ENCODE assay signal across 13 mouse cellular contexts in genomic region chr14:19719077-19719476, GRCm38 (mm10).
"Had no signal": no experiment of that assay in that cellular context is flagged by ENCODE, and none has a peak within 500 bp of the region (broad histone marks: within the 10 kb centered on the region; RNA-seq: fewer than 3 reads in every experiment).

No protein-coding gene starts in this region.

- H3K27me3 ChIP-seq: limb, embryonic 13.5 days; neural tube, embryonic 15.5 days had no signal

- H3K9ac ChIP-seq: limb, embryonic 13.5 days; liver, embryonic 14.5 days; neural tube, embryonic 15.5 days had no signal

- H3K4me2 ChIP-seq: limb, embryonic 13.5 days; neural tube, embryonic 15.5 days had no signal

- H3K27ac ChIP-seq: kidney, postnatal 0 days; limb, embryonic 13.5 days; liver, embryonic 14.5 days; neural tube, embryonic 15.5 days; stomach, postnatal 0 days had no signal

- H3K4me1 ChIP-seq: limb, embryonic 13.5 days; neural tube, embryonic 15.5 days had no signal

- DNase-seq: kidney, adult 11 months; kidney, adult 9 months; kidney, postnatal 36 days; layer of hippocampus, adult 9-11 months; layer of hippocampus, postnatal 36 days; lung, adult 18-20 months; lung, postnatal 36 days; right cerebral cortex, adult 18-20 months had no signal

- H3K4me3 ChIP-seq: limb, embryonic 13.5 days; neural tube, embryonic 15.5 days had no signal

- H3K9me3 ChIP-seq: limb, embryonic 13.5 days; neural tube, embryonic 15.5 days had no signal

- H3K36me3 ChIP-seq: limb, embryonic 13.5 days; neural tube, embryonic 15.5 days had no signal
